Comparison of ENCODE assay signal across 10 mouse cellular contexts in genomic region chr2:161516921-161517320, GRCm38 (mm10).
DNase-seq lines count a peak whose midpoint lies in the region; ATAC-seq lines count a peak whose summit lies in the region.
"Had no signal": no experiment of that assay in that cellular context is flagged by ENCODE, and none has a peak within 500 bp of the region (broad histone marks: within the 10 kb centered on the region; RNA-seq: fewer than 3 reads in every experiment).

No protein-coding gene starts in this region.

- no peaks in the 10 kb centered on the region for H3K27me3 ChIP-seq in hindbrain, embryonic 14.5 days (ENCODE audit: control insufficient read depth, insufficient read depth, low read length)
- no peaks in the 10 kb centered on the region for H3K27me3 ChIP-seq in hindbrain, embryonic 16.5 days (replicated peaks; ENCODE audit: control insufficient read depth, insufficient read depth, low read length)
- no peaks in the 10 kb centered on the region for H3K27me3 ChIP-seq in hindbrain, embryonic 11.5 days (ENCODE audit: control insufficient read depth, insufficient read depth, low read length)
- H3K27me3 ChIP-seq in midbrain, embryonic 10.5 days (ENCODE audit: low read depth, poor library complexity, severe bottlenecking): no peaks in the 10 kb centered on the region
- H3K27me3 ChIP-seq: embryonic facial prominence, embryonic 12.5 days had no signal

- peak; percentile 65 for DNase-seq in hindbrain, embryonic 14.5 days (ENCODE audit: low spot score)
- DNase-seq in cerebellum, adult 11 months: peak; percentile 69
- peak; percentile 70 for DNase-seq in kidney, postnatal 10 days
- DNase-seq in lung, postnatal 14 days: peak; percentile 57
- no peak for DNase-seq in hindbrain, embryonic 11.5 days (ENCODE audit: low spot score)
- DNase-seq in midbrain, embryonic 10.5 days (ENCODE audit: low spot score): no peak

- no peaks in the 10 kb centered on the region for H3K36me3 ChIP-seq in hindbrain, embryonic 14.5 days (replicated peaks; ENCODE audit: control insufficient read depth, insufficient read depth)
- H3K36me3 ChIP-seq in hindbrain, embryonic 16.5 days (ENCODE audit: control insufficient read depth, insufficient read depth, low read length): no peaks in the 10 kb centered on the region
- H3K36me3 ChIP-seq in hindbrain, embryonic 11.5 days (ENCODE audit: control insufficient read depth, insufficient read depth, low read length): no peaks in the 10 kb centered on the region
- no peaks in the 10 kb centered on the region for H3K36me3 ChIP-seq in midbrain, embryonic 10.5 days
- H3K36me3 ChIP-seq: embryonic facial prominence, embryonic 12.5 days; G1E had no signal

- no peak overlapping the region for H3K4me3 ChIP-seq in hindbrain, embryonic 14.5 days (replicated peaks; ENCODE audit: low read length)
- no peak overlapping the region for H3K4me3 ChIP-seq in hindbrain, embryonic 16.5 days (ENCODE audit: low read length)
- no peak overlapping the region for H3K4me3 ChIP-seq in hindbrain, embryonic 11.5 days (ENCODE audit: low read depth, low read length)
- no peak overlapping the region for H3K4me3 ChIP-seq in midbrain, embryonic 10.5 days
- H3K4me3 ChIP-seq: embryonic facial prominence, embryonic 12.5 days had no signal

- no peak overlapping the region for H3K27ac ChIP-seq in hindbrain, embryonic 14.5 days
- no peak overlapping the region for H3K27ac ChIP-seq in hindbrain, embryonic 16.5 days (ENCODE audit: low read depth, low read length)
- H3K27ac ChIP-seq in hindbrain, embryonic 11.5 days (ENCODE audit: low read depth, low read length): no peak overlapping the region
- no peak overlapping the region for H3K27ac ChIP-seq in midbrain, embryonic 10.5 days (replicated peaks)
- H3K27ac ChIP-seq: embryonic facial prominence, embryonic 12.5 days had no signal

- no peak overlapping the region for H3K4me2 ChIP-seq in hindbrain, embryonic 14.5 days (replicated peaks)
- no peak overlapping the region for H3K4me2 ChIP-seq in hindbrain, embryonic 16.5 days (ENCODE audit: low read length)
- H3K4me2 ChIP-seq in hindbrain, embryonic 11.5 days (replicated peaks; ENCODE audit: low read depth, low read length): no peak overlapping the region
- H3K4me2 ChIP-seq: embryonic facial prominence, embryonic 12.5 days had no signal

- WGBS in hindbrain, embryonic 14.5 days: 57% methylated on average over 5 of the region's 5 CpGs
- WGBS in hindbrain, embryonic 16.5 days: 43% methylated on average over 5 of the region's 5 CpGs
- 76% methylated on average over 5 of the region's 5 CpGs for WGBS in hindbrain, embryonic 11.5 days
- WGBS in midbrain, embryonic 10.5 days: 76% methylated on average over 5 of the region's 5 CpGs

- no peaks in the 10 kb centered on the region for H3K4me1 ChIP-seq in hindbrain, embryonic 14.5 days (replicated peaks; ENCODE audit: control insufficient read depth, insufficient read depth, low read length)
- H3K4me1 ChIP-seq in hindbrain, embryonic 16.5 days (ENCODE audit: control insufficient read depth, insufficient read depth, low read depth, low read length): peaks cover 2% of the 10 kb centered on the region; the same call in 1 of the 2 replicates
- no peaks in the 10 kb centered on the region for H3K4me1 ChIP-seq in hindbrain, embryonic 11.5 days (replicated peaks; ENCODE audit: control insufficient read depth, insufficient read depth, low read length)
- no peaks in the 10 kb centered on the region for H3K4me1 ChIP-seq in midbrain, embryonic 10.5 days
- H3K4me1 ChIP-seq: embryonic facial prominence, embryonic 12.5 days had no signal

- no peak for ATAC-seq in hindbrain, embryonic 14.5 days (ENCODE audit: low FRiP score)
- ATAC-seq in hindbrain, embryonic 16.5 days: no peak
- ATAC-seq in granulocyte monocyte progenitor cell, adult 5-6 weeks (replicated peaks; ENCODE audit: poor library complexity, severe bottlenecking): no peak
- ATAC-seq in hindbrain, embryonic 11.5 days (ENCODE audit: low FRiP score): no peak

- H3K9me3 ChIP-seq in hindbrain, embryonic 14.5 days (ENCODE audit: control insufficient read depth, low read length): no peaks in the 10 kb centered on the region
- no peaks in the 10 kb centered on the region for H3K9me3 ChIP-seq in hindbrain, embryonic 16.5 days (ENCODE audit: control insufficient read depth, low read length)
- no peaks in the 10 kb centered on the region for H3K9me3 ChIP-seq in hindbrain, embryonic 11.5 days (ENCODE audit: control insufficient read depth, low read length)
- no peaks in the 10 kb centered on the region for H3K9me3 ChIP-seq in midbrain, embryonic 10.5 days (replicated peaks)
- H3K9me3 ChIP-seq: embryonic facial prominence, embryonic 12.5 days had no signal

- no peak overlapping the region for H3K9ac ChIP-seq in hindbrain, embryonic 14.5 days
- no peak overlapping the region for H3K9ac ChIP-seq in hindbrain, embryonic 16.5 days (ENCODE audit: low read depth, low read length)
- no peak overlapping the region for H3K9ac ChIP-seq in hindbrain, embryonic 11.5 days (ENCODE audit: low read depth, low read length)
- H3K9ac ChIP-seq: embryonic facial prominence, embryonic 12.5 days had no signal

Comparison
In these comparisons a context has a peak if more than half of its experiments do, and no peak if none do; other contexts are left out.
1. DNase-seq: peak in hindbrain, embryonic 14.5 days (single experiment), cerebellum, adult 11 months (single experiment), kidney, postnatal 10 days (single experiment) and lung, postnatal 14 days (single experiment); none in hindbrain, embryonic 11.5 days (single experiment) and midbrain, embryonic 10.5 days (single experiment).